9 mouse cellular contexts compared by ENCODE assay signal in the genomic region with DNA sequence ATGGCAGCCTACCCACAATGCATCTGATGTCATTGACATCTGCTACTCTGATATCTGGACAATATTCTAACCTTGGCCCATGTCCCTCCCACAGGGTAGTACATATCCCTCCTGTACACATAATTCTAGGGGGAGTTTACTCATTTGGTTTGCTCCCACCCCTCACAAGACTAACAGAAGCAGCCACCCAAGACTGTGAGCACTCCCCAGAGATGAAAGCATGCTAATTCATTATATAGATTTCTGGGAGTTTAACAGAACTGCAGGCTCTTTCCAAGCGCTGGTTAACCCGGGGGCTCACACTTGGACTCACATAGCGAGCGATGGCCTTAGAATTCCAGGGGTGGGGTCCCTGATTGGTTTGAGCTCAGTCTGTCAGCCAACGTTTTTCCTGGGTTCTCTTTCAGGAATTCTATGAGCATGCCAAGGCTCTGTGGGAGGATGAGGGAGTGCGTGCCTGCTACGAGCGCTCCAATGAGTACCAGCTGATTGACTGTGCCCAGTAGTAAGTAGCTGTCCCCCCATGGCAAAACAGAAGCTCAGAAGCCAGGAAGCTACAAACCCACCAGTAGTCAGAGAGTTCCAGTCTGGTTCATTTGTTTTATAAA. TPM values are rescaled to one million over a fixed set of nuclear protein-coding genes. Genes with fewer than 3 reads are reported as not detected.
A peak's percentile ranks its signal among the peaks of the same experiment; 100 is the strongest.
DNase-seq lines count a peak whose midpoint lies in the region; ATAC-seq and TF ChIP-seq lines count a peak whose summit lies in the region.
"Had no signal": no experiment of that assay in that cellular context is flagged by ENCODE, and none has a peak within 500 bp of the region (broad histone marks: within the 10 kb centered on the region; RNA-seq: fewer than 3 reads in every experiment).

No protein-coding gene starts in this region.

- intact Hi-C loops in heart, postnatal 36 days (cut with DNase I), result no loop called here

- H3K27ac ChIP-seq in heart, embryonic 10.5 days, result peak overlapping the region; percentile 81; the same call in 1 of the 2 replicates
- peak overlapping the region; percentile 55 for H3K27ac ChIP-seq in lung, postnatal 0 days (ENCODE audit: low read length)
- peak overlapping the region; percentile 56 for H3K27ac ChIP-seq in intestine, embryonic 16.5 days (ENCODE audit: low read length)
- H3K27ac ChIP-seq in stomach, embryonic 14.5 days (ENCODE audit: low read length), result peak overlapping the region; percentile 73

- no peak for TF ChIP-seq CTCF in lung, postnatal 0 days (IDR thresholded peaks at IDR 0.05)

- H3K4me2 ChIP-seq in lung, postnatal 0 days (replicated peaks; ENCODE audit: low read depth, low read length), result no peak overlapping the region
- no peak overlapping the region for H3K4me2 ChIP-seq in intestine, embryonic 16.5 days (ENCODE audit: low read depth, low read length)
- no peak overlapping the region for H3K4me2 ChIP-seq in stomach, embryonic 14.5 days (replicated peaks; ENCODE audit: low read depth, low read length)

- H3K4me3 ChIP-seq in heart, embryonic 10.5 days, result 0 out of 2 replicates have a peak overlapping the region, but pooled peaks have one; percentile 5
- no peak overlapping the region for H3K4me3 ChIP-seq in lung, postnatal 0 days (ENCODE audit: low read depth, low read length)
- H3K4me3 ChIP-seq in intestine, embryonic 16.5 days (ENCODE audit: low read length), result no peak overlapping the region
- H3K4me3 ChIP-seq in stomach, embryonic 14.5 days (ENCODE audit: low read depth, low read length), result no peak overlapping the region

- TF ChIP-seq EP300 in lung, postnatal 0 days (IDR thresholded peaks at IDR 0.05), result no peak

- H3K4me1 ChIP-seq in heart, embryonic 10.5 days, result peaks cover 65% of the 10 kb centered on the region
- peaks cover 31% of the 10 kb centered on the region for H3K4me1 ChIP-seq in lung, postnatal 0 days (ENCODE audit: insufficient read depth, low read depth, low read length)
- H3K4me1 ChIP-seq in intestine, embryonic 16.5 days (ENCODE audit: control insufficient read depth, insufficient read depth, low read length), result peaks cover 41% of the 10 kb centered on the region
- peaks cover 39% of the 10 kb centered on the region for H3K4me1 ChIP-seq in stomach, embryonic 14.5 days (ENCODE audit: control insufficient read depth, insufficient read depth, low read length)

- no peak for DNase-seq in heart, embryonic 10.5 days (ENCODE audit: low spot score)
- no peak for DNase-seq in heart, postnatal 36 days
- DNase-seq in lung, postnatal 0 days (ENCODE audit: low spot score), result no peak
- DNase-seq in lung, postnatal 4 days, result no peak
- no peak for DNase-seq in right cerebral cortex, postnatal 4 days
- DNase-seq in left cerebral cortex, adult 18-20 months (ENCODE audit: low spot score in 2 of 2), result no peak
- DNase-seq: adrenal gland, adult 2 months had no signal

- H3K9ac ChIP-seq in lung, postnatal 0 days (replicated peaks; ENCODE audit: low read depth), result no peak overlapping the region
- H3K9ac ChIP-seq in intestine, embryonic 16.5 days (ENCODE audit: low read depth, low read length), result no peak overlapping the region
- no peak overlapping the region for H3K9ac ChIP-seq in stomach, embryonic 14.5 days (replicated peaks; ENCODE audit: low read depth, low read length)

- 63% methylated on average over 8 of the region's 8 CpGs for WGBS in heart, embryonic 10.5 days
- 44% methylated on average over 8 of the region's 8 CpGs for WGBS in lung, postnatal 0 days
- 52% methylated on average over 8 of the region's 8 CpGs for WGBS in intestine, embryonic 16.5 days
- WGBS in stomach, embryonic 14.5 days, result 38% methylated on average over 8 of the region's 8 CpGs

- H3K27me3 ChIP-seq in heart, embryonic 10.5 days (ENCODE audit: insufficient read depth, poor library complexity, severe bottlenecking), result no peaks in the 10 kb centered on the region
- no peaks in the 10 kb centered on the region for H3K27me3 ChIP-seq in lung, postnatal 0 days (replicated peaks; ENCODE audit: insufficient read depth, low read length)
- H3K27me3 ChIP-seq in intestine, embryonic 16.5 days (replicated peaks; ENCODE audit: control insufficient read depth, insufficient read depth, low read length), result no peaks in the 10 kb centered on the region
- H3K27me3 ChIP-seq in stomach, embryonic 14.5 days (ENCODE audit: control insufficient read depth, insufficient read depth, low read length), result no peaks in the 10 kb centered on the region

- no peak for ATAC-seq in lung, postnatal 0 days
- no peak for ATAC-seq in intestine, embryonic 16.5 days
- ATAC-seq in stomach, embryonic 14.5 days (ENCODE audit: insufficient number of reproducible peaks, insufficient read depth, low FRiP score, low read depth), result no peak

- H3K36me3 ChIP-seq in heart, embryonic 10.5 days, result peaks cover 63% of the 10 kb centered on the region
- peaks cover 24% of the 10 kb centered on the region for H3K36me3 ChIP-seq in lung, postnatal 0 days (ENCODE audit: insufficient read depth, low read length)
- peaks cover 29% of the 10 kb centered on the region for H3K36me3 ChIP-seq in intestine, embryonic 16.5 days (ENCODE audit: control insufficient read depth, insufficient read depth, low read length)
- H3K36me3 ChIP-seq in stomach, embryonic 14.5 days (ENCODE audit: control insufficient read depth, insufficient read depth, low read length), result peaks cover 50% of the 10 kb centered on the region

- no peaks in the 10 kb centered on the region for H3K9me3 ChIP-seq in heart, embryonic 10.5 days
- H3K9me3 ChIP-seq in lung, postnatal 0 days (ENCODE audit: low read length), result no peaks in the 10 kb centered on the region
- no peaks in the 10 kb centered on the region for H3K9me3 ChIP-seq in intestine, embryonic 16.5 days (ENCODE audit: control insufficient read depth, low read length)
- no peaks in the 10 kb centered on the region for H3K9me3 ChIP-seq in stomach, embryonic 14.5 days (ENCODE audit: control insufficient read depth, low read depth, low read length)

RNA-seq across cellular contexts. Expression of a gene that starts 3.6 kb away (rescaled TPM):
- polyA plus RNA-seq in heart, embryonic 10.5 days (2016; fragmentation: Nextera tagmentation; extraction: Ambion mirVana), result 7.1 and 20.6 TPM in 2 replicates
- total RNA-seq in heart, postnatal 36 days (2021), result 1 to 10 TPM; 2.4 TPM
- polyA plus RNA-seq in lung, postnatal 0 days (2015; fragmentation: Nextera tagmentation; extraction: Ambion mirVana), result 4.8 and 9.6 TPM in 2 replicates
- 37.0 and 98.1 TPM in 2 replicates for polyA plus RNA-seq in intestine, embryonic 16.5 days (2015; fragmentation: Nextera tagmentation; extraction: Ambion mirVana)
- polyA plus RNA-seq in stomach, embryonic 14.5 days (2014; fragmentation: Nextera tagmentation; extraction: Ambion mirVana), result 6.9 and 7.2 TPM in 2 replicates
- 1 to 10 TPM; 2.4 to 2.7 TPM for total RNA-seq in left cerebral cortex, adult 18-20 months (2021)
- polyA plus RNA-seq: adrenal gland, adult 2 months had no signal

RNA-seq across cellular contexts. Expression of a gene that starts 58.8 kb away (rescaled TPM):
- polyA plus RNA-seq in heart, embryonic 10.5 days (2016; fragmentation: Nextera tagmentation; extraction: Ambion mirVana), result 964 and 1,128 TPM in 2 replicates
- total RNA-seq in heart, postnatal 36 days (2021), result 1,000 to 10,000 TPM; 1,171 to 1,227 TPM
- polyA plus RNA-seq in lung, postnatal 0 days (2015; fragmentation: Nextera tagmentation; extraction: Ambion mirVana), result 1,238 and 1,252 TPM in 2 replicates
- 402 and 775 TPM in 2 replicates for polyA plus RNA-seq in intestine, embryonic 16.5 days (2015; fragmentation: Nextera tagmentation; extraction: Ambion mirVana)
- 1,470 and 1,806 TPM in 2 replicates for polyA plus RNA-seq in stomach, embryonic 14.5 days (2014; fragmentation: Nextera tagmentation; extraction: Ambion mirVana)
- 1,000 to 10,000 TPM; 1,817 to 1,846 TPM for total RNA-seq in left cerebral cortex, adult 18-20 months (2021)
